Mouse (Mus musculus): Measurements from ENCODE around the gene Zfp568. TPM values are rescaled to one million over a fixed set of nuclear protein-coding genes. Genes with fewer than 3 reads are reported as not detected.

The Zfp568 gene
- polyA plus RNA-seq, 1 experiment from 2014 or later, result 12.3 TPM

GRCm38 (mm10) chr7:30008020-30008690 lies 24.4 kb downstream of the Zfp568 start:
- peak overlapping the region; percentile 39; the same call in 1 of the 2 replicates for H3K27ac ChIP-seq (ENCODE audit: low read length)
- H3K4me1 ChIP-seq (replicated peaks; ENCODE audit: control insufficient read depth, insufficient read depth, low read length), result no peaks in the 10 kb centered on the region
- no peak for ATAC-seq (ENCODE audit: low read depth)
- H3K9ac ChIP-seq (ENCODE audit: low read length), result no peak overlapping the region
- no peaks in the 10 kb centered on the region for H3K9me3 ChIP-seq (ENCODE audit: control insufficient read depth, low read length)
- no peak overlapping the region for H3K4me3 ChIP-seq (ENCODE audit: low read length)
- no peak overlapping the region for H3K4me2 ChIP-seq (ENCODE audit: low read depth, low read length)
- peaks cover 18% of the 10 kb centered on the region for H3K36me3 ChIP-seq (ENCODE audit: control insufficient read depth, insufficient read depth, low read length)
- 71% methylated on average over 6 of the region's 6 CpGs for WGBS
- H3K27me3 ChIP-seq (ENCODE audit: control insufficient read depth, insufficient read depth, low read depth, low read length), result no peaks in the 10 kb centered on the region

DNA sequence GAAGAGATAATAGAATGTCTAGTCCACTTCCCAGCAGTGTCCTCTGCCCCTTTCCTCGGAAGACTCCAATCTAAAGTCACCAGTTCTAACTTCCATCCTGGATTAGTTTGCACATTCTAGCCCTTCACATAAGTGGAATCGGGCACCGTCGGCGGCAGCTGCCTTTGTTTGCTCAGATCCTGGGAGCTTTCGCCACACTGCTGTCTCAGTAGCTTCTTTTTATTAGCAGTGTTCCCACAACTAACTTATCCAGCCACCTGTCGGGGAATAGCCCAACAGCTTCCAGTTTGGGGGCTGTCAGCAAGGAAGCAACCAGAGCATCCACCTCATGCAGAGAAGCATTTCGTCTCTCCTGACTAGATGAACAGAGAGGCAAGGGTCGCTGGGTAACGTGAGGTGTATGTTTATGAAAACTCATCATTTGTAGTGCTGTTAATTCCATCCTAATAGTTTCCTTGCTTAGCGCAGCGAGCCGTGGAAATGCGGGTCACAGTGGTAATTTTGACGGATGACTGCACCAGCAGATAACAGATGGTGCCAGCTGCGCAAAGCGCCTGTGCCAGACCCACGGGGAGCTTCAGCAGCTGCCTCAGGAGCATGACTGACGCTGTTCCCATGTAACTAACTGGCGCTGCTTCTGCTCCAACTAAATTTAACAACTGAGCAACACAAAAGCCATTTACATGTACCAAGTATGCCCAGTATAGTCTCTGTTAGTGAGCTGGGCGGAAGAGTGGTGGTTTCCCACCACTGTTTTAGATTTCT lies 25.7 kb downstream of the Zfp568 start:
- Histone ChIP-seq H3K27ac (ENCODE audit: low read length) (no peak overlapping the region), H3K9me3 (ENCODE audit: control insufficient read depth, low read length) (no peaks in the 10 kb centered on the region), H3K4me2 (ENCODE audit: low read depth, low read length) (no peak overlapping the region), H3K36me3 (ENCODE audit: control insufficient read depth, insufficient read depth, low read length) (peaks cover 26% of the 10 kb centered on the region), H3K4me3 (ENCODE audit: low read length) (no peak overlapping the region), H3K9ac (ENCODE audit: low read length) (no peak overlapping the region), H3K27me3 (ENCODE audit: control insufficient read depth, insufficient read depth, low read depth, low read length) (no peaks in the 10 kb centered on the region), H3K4me1 (replicated peaks; ENCODE audit: control insufficient read depth, insufficient read depth, low read length) (no peaks in the 10 kb centered on the region)
- no peak for ATAC-seq (ENCODE audit: low read depth)
- 58% methylated on average over 21 of the region's 21 CpGs for WGBS

DNA sequence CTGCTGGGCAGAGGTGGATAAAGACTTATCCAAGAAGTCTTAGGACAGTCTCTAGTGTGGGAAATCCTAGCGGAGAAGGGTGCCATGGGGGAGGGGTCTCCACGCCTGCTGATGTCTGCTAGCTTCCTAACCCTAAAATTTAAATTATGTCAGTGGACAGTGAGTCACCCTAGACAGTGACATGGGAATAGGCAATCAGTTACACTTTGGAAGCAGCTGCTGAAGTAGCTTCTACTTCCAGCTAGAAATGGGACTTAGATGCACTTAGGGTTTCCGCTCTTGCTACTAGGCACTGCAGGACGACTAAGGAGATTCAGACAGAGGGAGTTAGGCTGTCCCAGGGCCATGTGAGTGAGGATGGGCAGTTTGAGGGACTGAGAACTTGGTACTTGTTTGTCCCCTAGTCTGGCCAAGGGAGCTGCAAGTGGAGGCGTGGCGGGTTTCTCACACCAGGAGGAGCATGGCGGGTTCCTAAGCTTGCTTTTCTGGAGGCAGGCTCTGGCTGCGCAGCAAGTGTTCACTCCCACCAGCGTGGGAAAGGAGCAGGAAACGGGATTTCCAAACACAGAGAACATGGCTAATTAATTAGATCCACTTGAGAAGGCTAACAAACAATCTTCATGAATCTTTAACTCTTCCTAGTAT lies 26.9 kb downstream of the Zfp568 start:
- H3K27ac ChIP-seq (ENCODE audit: low read length), result no peak overlapping the region
- peaks cover 35% of the 10 kb centered on the region for H3K36me3 ChIP-seq (ENCODE audit: control insufficient read depth, insufficient read depth, low read length)
- 74% methylated on average over 10 of the region's 10 CpGs for WGBS

DNA sequence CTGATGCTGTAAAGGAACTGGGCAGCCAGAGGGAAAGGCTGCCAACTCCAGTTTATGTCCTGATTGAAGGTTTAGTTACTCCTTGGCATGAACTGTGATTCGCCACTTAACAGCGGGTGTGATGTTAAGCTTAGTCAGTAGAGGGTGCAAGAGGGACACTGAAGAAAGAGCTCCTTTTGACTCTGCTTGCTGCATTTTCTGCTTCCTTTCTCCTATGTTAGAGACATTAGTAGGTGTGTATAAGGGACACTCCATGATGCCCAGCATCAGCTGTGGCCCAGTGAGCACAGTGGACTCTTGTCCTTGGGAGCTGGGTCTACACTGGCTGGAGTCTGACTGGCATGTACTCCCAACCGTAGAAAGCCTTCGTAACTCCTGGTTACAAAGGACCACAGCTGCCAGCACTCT lies 29.2 kb downstream of the Zfp568 start:
- 70% methylated on average over 4 of the region's 4 CpGs for WGBS
- no peaks in the 10 kb centered on the region for H3K9me3 ChIP-seq (ENCODE audit: control insufficient read depth, low read length)
- H3K9ac ChIP-seq (ENCODE audit: low read length), result no peak overlapping the region
- H3K4me1 ChIP-seq (replicated peaks; ENCODE audit: control insufficient read depth, insufficient read depth, low read length), result no peaks in the 10 kb centered on the region
- H3K27me3 ChIP-seq (ENCODE audit: control insufficient read depth, insufficient read depth, low read depth, low read length), result no peaks in the 10 kb centered on the region
- H3K36me3 ChIP-seq (ENCODE audit: control insufficient read depth, insufficient read depth, low read length), result peaks cover 40% of the 10 kb centered on the region
- ATAC-seq (ENCODE audit: low read depth), result peak; percentile 34; the same call in 1 of the 2 replicates
- no peak overlapping the region for H3K4me3 ChIP-seq (ENCODE audit: low read length)
- no peak overlapping the region for H3K4me2 ChIP-seq (ENCODE audit: low read depth, low read length)
- H3K27ac ChIP-seq (ENCODE audit: low read length), result no peak overlapping the region

More for the DNA sequence above, 26.9 kb downstream of the Zfp568 start:
- H3K9ac ChIP-seq (ENCODE audit: low read length), result no peak overlapping the region
- no peak overlapping the region for H3K4me2 ChIP-seq (ENCODE audit: low read depth, low read length)
- ATAC-seq (ENCODE audit: low read depth), result no peak
- no peak overlapping the region for H3K4me3 ChIP-seq (ENCODE audit: low read length)
- no peaks in the 10 kb centered on the region for H3K4me1 ChIP-seq (replicated peaks; ENCODE audit: control insufficient read depth, insufficient read depth, low read length)
- no peaks in the 10 kb centered on the region for H3K27me3 ChIP-seq (ENCODE audit: control insufficient read depth, insufficient read depth, low read depth, low read length)
- H3K9me3 ChIP-seq (ENCODE audit: control insufficient read depth, low read length), result no peaks in the 10 kb centered on the region

- Histone ChIP-seq H3K27me3 (ENCODE audit: control insufficient read depth, insufficient read depth, low read depth, low read length) (no peaks in the 10 kb centered on the region), H3K9ac (ENCODE audit: low read length) (no peak overlapping the region), H3K9me3 (ENCODE audit: control insufficient read depth, low read length) (no peaks in the 10 kb centered on the region), H3K27ac (ENCODE audit: low read length) (no peak overlapping the region), H3K4me3 (ENCODE audit: low read length) (no peak overlapping the region), H3K4me2 (ENCODE audit: low read depth, low read length) (no peak overlapping the region), H3K36me3 (ENCODE audit: control insufficient read depth, insufficient read depth, low read length) (peaks cover 52% of the 10 kb centered on the region), H3K4me1 (replicated peaks; ENCODE audit: control insufficient read depth, insufficient read depth, low read length) (no peaks in the 10 kb centered on the region)
- ATAC-seq (ENCODE audit: low read depth), result no peak
- WGBS, result 96% methylated on average over 6 of the region's 6 CpGs
Observed at GRCm38 (mm10) chr7:30017226-30017625, 33.5 kb downstream of the Zfp568 start.

- H3K4me2 ChIP-seq (ENCODE audit: low read depth, low read length), result no peak overlapping the region
- no peak overlapping the region for H3K4me3 ChIP-seq (ENCODE audit: low read length)
- WGBS, result 98% methylated on average over 2 of the region's 2 CpGs
- H3K4me1 ChIP-seq (replicated peaks; ENCODE audit: control insufficient read depth, insufficient read depth, low read length), result no peaks in the 10 kb centered on the region
- peaks cover 62% of the 10 kb centered on the region for H3K36me3 ChIP-seq (ENCODE audit: control insufficient read depth, insufficient read depth, low read length)
- no peaks in the 10 kb centered on the region for H3K27me3 ChIP-seq (ENCODE audit: control insufficient read depth, insufficient read depth, low read depth, low read length)
- no peaks in the 10 kb centered on the region for H3K9me3 ChIP-seq (ENCODE audit: control insufficient read depth, low read length)
- no peak for ATAC-seq (ENCODE audit: low read depth)
- no peak overlapping the region for H3K27ac ChIP-seq (ENCODE audit: low read length)
- no peak overlapping the region for H3K9ac ChIP-seq (ENCODE audit: low read length)
Observed at GRCm38 (mm10) chr7:30019543-30019942, 35.8 kb downstream of the Zfp568 start.

- Histone ChIP-seq H3K4me2 (ENCODE audit: low read depth, low read length) (no peak overlapping the region), H3K27me3 (ENCODE audit: control insufficient read depth, insufficient read depth, low read depth, low read length) (no peaks in the 10 kb centered on the region), H3K9me3 (ENCODE audit: control insufficient read depth, low read length) (no peaks in the 10 kb centered on the region), H3K9ac (ENCODE audit: low read length) (no peak overlapping the region), H3K4me3 (ENCODE audit: low read length) (no peak overlapping the region), H3K27ac (ENCODE audit: low read length) (no peak overlapping the region), H3K36me3 (ENCODE audit: control insufficient read depth, insufficient read depth, low read length) (peaks cover 50% of the 10 kb centered on the region), H3K4me1 (replicated peaks; ENCODE audit: control insufficient read depth, insufficient read depth, low read length) (no peaks in the 10 kb centered on the region)
- ATAC-seq (ENCODE audit: low read depth), result no peak
- WGBS, result 94% methylated on average over 9 of the region's 9 CpGs
Observed at GRCm38 (mm10) chr7:30023324-30023723, 39.6 kb downstream of the Zfp568 start.

GRCm38 (mm10) chr7:30023800-30024199 lies 40.0 kb downstream of the Zfp568 start:
- Histone ChIP-seq H3K27ac (ENCODE audit: low read length) (no peak overlapping the region), H3K4me2 (ENCODE audit: low read depth, low read length) (no peak overlapping the region), H3K9ac (ENCODE audit: low read length) (no peak overlapping the region), H3K4me3 (ENCODE audit: low read length) (no peak overlapping the region), H3K36me3 (ENCODE audit: control insufficient read depth, insufficient read depth, low read length) (peaks cover 47% of the 10 kb centered on the region), H3K4me1 (replicated peaks; ENCODE audit: control insufficient read depth, insufficient read depth, low read length) (no peaks in the 10 kb centered on the region), H3K9me3 (ENCODE audit: control insufficient read depth, low read length) (no peaks in the 10 kb centered on the region), H3K27me3 (ENCODE audit: control insufficient read depth, insufficient read depth, low read depth, low read length) (no peaks in the 10 kb centered on the region)
- 79% methylated on average over 8 of the region's 8 CpGs for WGBS
- no peak for ATAC-seq (ENCODE audit: low read depth)

- peaks cover 40% of the 10 kb centered on the region for H3K36me3 ChIP-seq (ENCODE audit: control insufficient read depth, insufficient read depth, low read length)
Observed at GRCm38 (mm10) chr7:30025358-30025757, 41.6 kb downstream of the Zfp568 start.

More at GRCm38 (mm10) chr7:30025358-30025757, 41.6 kb downstream of the Zfp568 start:
- H3K4me2 ChIP-seq (ENCODE audit: low read depth, low read length), result no peak overlapping the region
- H3K4me3 ChIP-seq (ENCODE audit: low read length), result no peak overlapping the region
- no peaks in the 10 kb centered on the region for H3K9me3 ChIP-seq (ENCODE audit: control insufficient read depth, low read length)
- no peaks in the 10 kb centered on the region for H3K4me1 ChIP-seq (replicated peaks; ENCODE audit: control insufficient read depth, insufficient read depth, low read length)
- H3K27ac ChIP-seq (ENCODE audit: low read length), result no peak overlapping the region
- no peak for ATAC-seq (ENCODE audit: low read depth)
- no peaks in the 10 kb centered on the region for H3K27me3 ChIP-seq (ENCODE audit: control insufficient read depth, insufficient read depth, low read depth, low read length)
- no peak overlapping the region for H3K9ac ChIP-seq (ENCODE audit: low read length)
- WGBS, result 79% methylated on average over 5 of the region's 5 CpGs
